Mouse (Mus musculus): Measurements from ENCODE around the gene Pla2g1b. TPM values are rescaled to one million over a fixed set of nuclear protein-coding genes. Genes with fewer than 3 reads are reported as not detected.
A peak's percentile ranks its signal among the peaks of the same experiment; 100 is the strongest.

Gene Pla2g1b
- total and polyA plus RNA-seq, 2 experiments from 2014 or later: not detected

- ATAC-seq (ENCODE audit: insufficient read depth, low read depth) (peak; percentile 87), DNase-seq (ENCODE audit: low spot score) (peak; percentile 98)
- H3K9ac ChIP-seq (replicated peaks; ENCODE audit: low read depth, low read length): peak within 1 kb of the TSS; percentile 62
- no peaks in the 10 kb centered on the region for H3K27me3 ChIP-seq (ENCODE audit: control insufficient read depth, insufficient read depth, low read length)
- H3K4me1 ChIP-seq (ENCODE audit: control insufficient read depth, insufficient read depth): peaks cover 7% of the 10 kb centered on the region; the same call in 1 of the 2 replicates
- peaks cover 10% of the 10 kb centered on the region for H3K36me3 ChIP-seq (replicated peaks; ENCODE audit: control insufficient read depth, insufficient read depth, low read length)
- H3K4me3 ChIP-seq (ENCODE audit: low read depth, low read length): peak within 1 kb of the TSS; percentile 49
- H3K9me3 ChIP-seq (replicated peaks; ENCODE audit: control insufficient read depth, low read length): no peaks in the 10 kb centered on the region
- peak within 1 kb of the TSS; percentile 81 for H3K27ac ChIP-seq (ENCODE audit: low read depth)
- no peak for TF ChIP-seq EP300 (IDR thresholded peaks at IDR 0.05; ENCODE audit: low read depth)
- no peak for TF ChIP-seq CTCF (IDR thresholded peaks at IDR 0.05; ENCODE audit: low read depth)
- peak within 1 kb of the TSS; percentile 70 for H3K4me2 ChIP-seq (ENCODE audit: low read depth, low read length)
- WGBS: 5% methylated on average over 30 of the region's 30 CpGs
Measured at GRCm38 (mm10) chr5:115483947-115484920, 18.2 kb downstream of the Pla2g1b start, which contains the start of gene Sirt4. TSS of gene Sirt4 (minus strand) at chr5:115484725.

GRCm38 (mm10) chr5:115484996-115485395, 18.9 kb downstream of the Pla2g1b start:
- H3K36me3 ChIP-seq (replicated peaks; ENCODE audit: control insufficient read depth, insufficient read depth, low read length): peaks cover 3% of the 10 kb centered on the region; the same call in 1 of the 2 replicates
- H3K4me2 ChIP-seq (ENCODE audit: low read depth, low read length): peak overlapping the region; percentile 70
- DNase-seq (ENCODE audit: low spot score) (no peak), ATAC-seq (ENCODE audit: insufficient read depth, low read depth) (no peak)
- H3K4me3 ChIP-seq (ENCODE audit: low read depth, low read length): peak overlapping the region; percentile 49
- peak overlapping the region; percentile 81 for H3K27ac ChIP-seq (ENCODE audit: low read depth)
- H3K9ac ChIP-seq (replicated peaks; ENCODE audit: low read depth, low read length): peak overlapping the region; percentile 62
- no peaks in the 10 kb centered on the region for H3K27me3 ChIP-seq (ENCODE audit: control insufficient read depth, insufficient read depth, low read length)
- no peak for TF ChIP-seq CTCF (IDR thresholded peaks at IDR 0.05; ENCODE audit: low read depth)
- no peak for TF ChIP-seq EP300 (IDR thresholded peaks at IDR 0.05; ENCODE audit: low read depth)
- WGBS: 61% methylated on average over 5 of the region's 5 CpGs
- H3K9me3 ChIP-seq (replicated peaks; ENCODE audit: control insufficient read depth, low read length): no peaks in the 10 kb centered on the region
- H3K4me1 ChIP-seq (ENCODE audit: control insufficient read depth, insufficient read depth): peaks cover 7% of the 10 kb centered on the region; the same call in 1 of the 2 replicates

GRCm38 (mm10) chr5:115485489-115486205, 19.6 kb downstream of the Pla2g1b start:
- no peaks in the 10 kb centered on the region for H3K9me3 ChIP-seq (replicated peaks; ENCODE audit: control insufficient read depth, low read length)
- no peak overlapping the region for H3K4me2 ChIP-seq (ENCODE audit: low read depth, low read length)
- TF ChIP-seq CTCF (IDR thresholded peaks at IDR 0.05; ENCODE audit: low read depth) (no peak), EP300 (IDR thresholded peaks at IDR 0.05; ENCODE audit: low read depth) (no peak)
- H3K27me3 ChIP-seq (ENCODE audit: control insufficient read depth, insufficient read depth, low read length): no peaks in the 10 kb centered on the region
- H3K4me3 ChIP-seq (ENCODE audit: low read depth, low read length): no peak overlapping the region
- DNase-seq (ENCODE audit: low spot score) (no peak), ATAC-seq (ENCODE audit: insufficient read depth, low read depth) (no peak)
- H3K9ac ChIP-seq (replicated peaks; ENCODE audit: low read depth, low read length): no peak overlapping the region
- 83% methylated on average over 18 of the region's 18 CpGs for WGBS
- H3K27ac ChIP-seq (ENCODE audit: low read depth): no peak overlapping the region
- no peaks in the 10 kb centered on the region for H3K36me3 ChIP-seq (replicated peaks; ENCODE audit: control insufficient read depth, insufficient read depth, low read length)
- H3K4me1 ChIP-seq (ENCODE audit: control insufficient read depth, insufficient read depth): peaks cover 7% of the 10 kb centered on the region; the same call in 1 of the 2 replicates

- no peak for ATAC-seq (ENCODE audit: insufficient read depth, low read depth)
Measured at GRCm38 (mm10) chr5:115486726-115487125, 20.7 kb downstream of the Pla2g1b start.

GRCm38 (mm10) chr5:115487353-115487752, 21.3 kb downstream of the Pla2g1b start:
- TF ChIP-seq CTCF (IDR thresholded peaks at IDR 0.05; ENCODE audit: low read depth): no peak
- TF ChIP-seq EP300 (IDR thresholded peaks at IDR 0.05; ENCODE audit: low read depth): no peak
- no peaks in the 10 kb centered on the region for H3K9me3 ChIP-seq (replicated peaks; ENCODE audit: control insufficient read depth, low read length)
- WGBS: 84% methylated on average over 8 of the region's 8 CpGs

More at GRCm38 (mm10) chr5:115486726-115487125, 20.7 kb downstream of the Pla2g1b start:
- H3K9me3 ChIP-seq (replicated peaks; ENCODE audit: control insufficient read depth, low read length): no peaks in the 10 kb centered on the region
- H3K27ac ChIP-seq (ENCODE audit: low read depth): no peak overlapping the region
- 46% methylated on average over 4 of the region's 4 CpGs for WGBS
- no peaks in the 10 kb centered on the region for H3K27me3 ChIP-seq (ENCODE audit: control insufficient read depth, insufficient read depth, low read length)
- no peak overlapping the region for H3K4me2 ChIP-seq (ENCODE audit: low read depth, low read length)
- H3K9ac ChIP-seq (replicated peaks; ENCODE audit: low read depth, low read length): no peak overlapping the region
- no peak for TF ChIP-seq CTCF (IDR thresholded peaks at IDR 0.05; ENCODE audit: low read depth)
- no peak for TF ChIP-seq EP300 (IDR thresholded peaks at IDR 0.05; ENCODE audit: low read depth)
- peaks cover 12% of the 10 kb centered on the region; the same call in 1 of the 2 replicates for H3K4me1 ChIP-seq (ENCODE audit: control insufficient read depth, insufficient read depth)
- no peaks in the 10 kb centered on the region for H3K36me3 ChIP-seq (replicated peaks; ENCODE audit: control insufficient read depth, insufficient read depth, low read length)
- no peak overlapping the region for H3K4me3 ChIP-seq (ENCODE audit: low read depth, low read length)
- no peak for DNase-seq (ENCODE audit: low spot score)

More at GRCm38 (mm10) chr5:115487353-115487752, 21.3 kb downstream of the Pla2g1b start:
- Histone ChIP-seq H3K4me1 (ENCODE audit: control insufficient read depth, insufficient read depth) (peaks cover 12% of the 10 kb centered on the region; the same call in 1 of the 2 replicates), H3K4me2 (ENCODE audit: low read depth, low read length) (no peak overlapping the region), H3K27ac (ENCODE audit: low read depth) (no peak overlapping the region), H3K27me3 (ENCODE audit: control insufficient read depth, insufficient read depth, low read length) (no peaks in the 10 kb centered on the region), H3K4me3 (ENCODE audit: low read depth, low read length) (no peak overlapping the region), H3K36me3 (replicated peaks; ENCODE audit: control insufficient read depth, insufficient read depth, low read length) (no peaks in the 10 kb centered on the region), H3K9ac (replicated peaks; ENCODE audit: low read depth, low read length) (no peak overlapping the region)
- ATAC-seq (ENCODE audit: insufficient read depth, low read depth): no peak
- no peak for DNase-seq (ENCODE audit: low spot score)

All from heart, postnatal 0 days (tissue).